Mouse (Mus musculus) testis, adult 10 weeks (tissue): ENCODE results near the gene Zfp949. TPM values are rescaled to one million over a fixed set of nuclear protein-coding genes. Genes with fewer than 3 reads are reported as not detected.

ENCODE experiments used
- polyA plus RNA-seq: library from polyadenylated mRNA; stranded (reverse); fragments of 350-450 nt; fragmentation: Illumina TruSeq; extraction: RNeasy Lipid Tissue Mini Kit (QIAGEN cat#74804); gene quantifications from one replicate; pipeline ENCODE4 v1.2.3, GENCODE M21; 2014; ENCODE audit warnings: low read depth, low replicate concordance

Gene Zfp949
- 34.3 TPM for polyA plus RNA-seq

DNA sequence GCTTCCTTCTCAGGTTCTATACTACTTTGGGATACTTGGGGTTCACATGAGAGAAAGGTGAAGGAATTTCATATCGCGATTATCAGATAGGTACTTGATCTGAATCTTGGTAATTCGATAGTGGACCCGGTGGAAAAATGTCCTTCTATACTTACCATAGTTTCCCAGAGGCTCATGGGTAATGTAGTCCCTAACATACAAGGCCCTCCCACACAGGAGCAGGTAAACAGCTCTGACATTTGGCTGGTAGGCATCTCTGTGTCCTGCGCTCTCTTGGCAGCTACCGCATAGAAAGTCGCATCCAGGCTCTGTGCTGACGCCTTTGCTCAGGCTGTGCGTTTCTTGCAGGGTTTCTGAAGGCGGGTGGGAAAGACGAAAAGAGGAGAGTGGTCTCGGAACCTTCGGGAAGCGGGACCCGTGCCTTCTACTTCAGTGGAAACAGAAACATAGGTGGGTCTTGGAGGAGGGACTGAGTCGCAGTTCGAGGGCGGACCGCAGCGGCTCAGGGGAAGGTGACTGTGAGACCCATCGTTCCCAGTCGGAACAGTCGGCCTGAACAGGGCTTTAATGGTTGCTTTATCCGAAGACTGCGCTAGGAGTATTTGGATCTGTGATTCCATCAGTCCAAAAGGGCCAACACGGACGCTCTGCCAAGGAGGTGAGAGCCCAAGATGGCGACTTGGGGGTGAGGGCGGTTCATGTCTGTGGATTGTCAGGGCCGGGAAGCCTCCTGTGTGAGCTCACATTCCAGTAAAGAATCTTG, at the start of gene Zfp949:
Gene Zfp949 (plus strand): TSS at position 170 of the 763 bp plus-strand sequence.

DNA sequence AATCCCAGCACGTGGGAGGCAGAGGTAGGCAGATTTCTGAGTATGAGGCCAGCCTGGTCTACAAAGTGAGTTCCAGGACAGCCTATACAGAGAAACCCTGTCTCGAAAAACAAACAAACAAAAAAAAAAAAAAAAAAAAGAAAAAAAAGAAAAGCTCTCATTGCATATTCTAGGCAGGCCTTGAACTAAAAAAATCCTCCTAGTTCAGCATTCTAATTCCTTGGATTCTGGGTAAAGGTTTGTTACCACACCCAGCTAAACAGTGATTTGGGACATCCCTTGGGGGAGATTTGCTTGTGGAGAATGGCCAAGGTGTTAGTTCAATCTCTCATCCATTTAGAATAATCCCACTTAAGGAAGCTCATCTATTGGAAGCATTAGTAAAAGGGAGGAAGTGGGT, 32.8 kb downstream of the Zfp949 start, which contains the start of gene Trim43a:
Gene Trim43a (plus strand): TSS at position 301 of the 400 bp plus-strand sequence.

Other genes starting within 250 kb of the Zfp949 start
- 16.8 TPM for gene Nt5e, start 220.8 kb upstream of the Zfp949 start, polyA plus RNA-seq
- gene Snx14, start 109.1 kb upstream of the Zfp949 start, polyA plus RNA-seq, result 69.9 TPM
- 4.6 TPM for gene Gm20537, start 91.4 kb upstream of the Zfp949 start, polyA plus RNA-seq
- gene Syncrip, start 65.4 kb upstream of the Zfp949 start, polyA plus RNA-seq, result 123 TPM
- gene Trim43a, start 32.9 kb downstream of the Zfp949 start, polyA plus RNA-seq, result not detected
- 12.1 TPM for gene Mthfsl, start 172.3 kb downstream of the Zfp949 start, polyA plus RNA-seq
- not detected for gene Bcl2a1d, start 183.9 kb downstream of the Zfp949 start, polyA plus RNA-seq